Mouse (Mus musculus): Measurements from ENCODE around the gene Mmp7.
A peak's percentile ranks its signal among the peaks of the same experiment; 100 is the strongest.

The Mmp7 gene

GRCm38 (mm10) chr9:7691790-7692189 lies at the start of gene Mmp7:
TSS of gene Mmp7 (plus strand) at chr9:7692090.
- no peak for DNase-seq (ENCODE audit: inconsistent ontology term)

GRCm38 (mm10) chr9:7647901-7648300 lies 44.0 kb upstream of the Mmp7 start:
- DNase-seq (ENCODE audit: inconsistent ontology term) = no peak

GRCm38 (mm10) chr9:7650397-7651180 lies 41.3 kb upstream of the Mmp7 start:
- no peak for DNase-seq (ENCODE audit: inconsistent ontology term)

- no peak for DNase-seq (ENCODE audit: inconsistent ontology term)
Observed at GRCm38 (mm10) chr9:7652351-7653085, 39.4 kb upstream of the Mmp7 start.

- DNase-seq (ENCODE audit: inconsistent ontology term) = no peak
Observed at GRCm38 (mm10) chr9:7657946-7658345, 33.9 kb upstream of the Mmp7 start.

GRCm38 (mm10) chr9:7659469-7660020 lies 32.3 kb upstream of the Mmp7 start:
- DNase-seq (ENCODE audit: inconsistent ontology term) = peak; percentile 24

- no peak for DNase-seq (ENCODE audit: inconsistent ontology term)
Observed at GRCm38 (mm10) chr9:7661371-7661770, 30.5 kb upstream of the Mmp7 start.

- DNase-seq (ENCODE audit: inconsistent ontology term) = no peak
Observed at GRCm38 (mm10) chr9:7669674-7670073, 22.2 kb upstream of the Mmp7 start.

GRCm38 (mm10) chr9:7672985-7673384 lies 18.9 kb upstream of the Mmp7 start:
- DNase-seq (ENCODE audit: inconsistent ontology term) = no peak

GRCm38 (mm10) chr9:7678154-7678837 lies 13.6 kb upstream of the Mmp7 start:
- DNase-seq (ENCODE audit: inconsistent ontology term) = peak; percentile 69

- no peak for DNase-seq (ENCODE audit: inconsistent ontology term)
Observed at GRCm38 (mm10) chr9:7682081-7682618, 9.7 kb upstream of the Mmp7 start.

- DNase-seq (ENCODE audit: inconsistent ontology term) = no peak
Observed at GRCm38 (mm10) chr9:7686024-7686423, 5.9 kb upstream of the Mmp7 start.

GRCm38 (mm10) chr9:7689799-7690198 lies 2.1 kb upstream of the Mmp7 start:
- peak; percentile 34 for DNase-seq (ENCODE audit: inconsistent ontology term)

- no peak for DNase-seq (ENCODE audit: inconsistent ontology term)
Observed at GRCm38 (mm10) chr9:7693961-7694360, 2.1 kb downstream of the Mmp7 start.

GRCm38 (mm10) chr9:7695646-7696045 lies 3.8 kb downstream of the Mmp7 start:
- no peak for DNase-seq (ENCODE audit: inconsistent ontology term)

GRCm38 (mm10) chr9:7708698-7709097 lies 16.8 kb downstream of the Mmp7 start:
- DNase-seq (ENCODE audit: inconsistent ontology term) = no peak

- DNase-seq (ENCODE audit: inconsistent ontology term) = no peak
Observed at GRCm38 (mm10) chr9:7711196-7711595, 19.3 kb downstream of the Mmp7 start.

- peak; percentile 29 for DNase-seq (ENCODE audit: inconsistent ontology term)
Observed at GRCm38 (mm10) chr9:7714062-7714907, 22.4 kb downstream of the Mmp7 start.

- DNase-seq (ENCODE audit: inconsistent ontology term) = no peak
Observed at GRCm38 (mm10) chr9:7714908-7715175, 23.0 kb downstream of the Mmp7 start.

GRCm38 (mm10) chr9:7721543-7721942 lies 29.7 kb downstream of the Mmp7 start:
- no peak for DNase-seq (ENCODE audit: inconsistent ontology term)

GRCm38 (mm10) chr9:7728997-7729396 lies 37.1 kb downstream of the Mmp7 start:
- no peak for DNase-seq (ENCODE audit: inconsistent ontology term)
